Mouse (Mus musculus) heart, embryonic 10.5 days (tissue): ENCODE results near the gene Cd207. TPM values are rescaled to one million over a fixed set of nuclear protein-coding genes. Genes with fewer than 3 reads are reported as not detected.
"Not testable (repeated sequence)": the region's sequence is repeated elsewhere in the genome, so short reads cannot be mapped to it uniquely, and the experiment has no call there.

ENCODE experiments used
- DNase-seq: peaks from one replicate; pipeline ENCODE4 v3.0.0-alpha.2; 2017; ENCODE audit warnings: low spot score
- H3K27ac ChIP-seq: fragments of 300-500 bp; sonication (generic); 2 replicates; pipeline ENCODE4 v1.5.1; 2016; ENCODE audit warnings: mild to moderate bottlenecking
- H3K27me3 ChIP-seq: fragments of 300-500 bp; sonication (generic); 2 replicates; pipeline ENCODE4 v1.6.1; 2016; ENCODE audit warnings: mild to moderate bottlenecking; ENCODE audit not compliant: poor library complexity, insufficient read depth, severe bottlenecking
- H3K36me3 ChIP-seq: fragments of 300-500 bp; sonication (generic); 2 replicates; pipeline ENCODE4 v1.6.1; 2016; ENCODE audit warnings: mild to moderate bottlenecking, moderate library complexity
- H3K4me1 ChIP-seq: fragments of 300-500 bp; sonication (generic); 2 replicates; pipeline ENCODE4 v1.6.1; 2016; ENCODE audit warnings: mild to moderate bottlenecking
- H3K4me3 ChIP-seq: fragments of 300-500 bp; sonication (generic); 2 replicates; pipeline ENCODE4 v1.5.1; 2016; ENCODE audit warnings: mild to moderate bottlenecking, moderate library complexity
- H3K9me3 ChIP-seq: fragments of 300-500 bp; sonication (generic); 2 replicates; pipeline ENCODE4 v1.6.1; 2016; ENCODE audit warnings: mild to moderate bottlenecking, moderate library complexity
- WGBS: fragments of 180-500 bp; shearing (Covaris S2); methylation state at CpG from one replicate; pipeline ENCODE4 v1.1.7; 2016; 5-methylcytosine and 5-hydroxymethylcytosine counted together
- polyA plus RNA-seq: library from polyadenylated mRNA; unstranded; fragments of >200 nt; fragmentation: Nextera tagmentation; extraction: Ambion mirVana; gene quantifications from 2 replicates; pipeline ENCODE4 v1.2.1, GENCODE M21; 2016

The Cd207 gene
- polyA plus RNA-seq, 1 experiment from 2014 or later: not detected

DNA sequence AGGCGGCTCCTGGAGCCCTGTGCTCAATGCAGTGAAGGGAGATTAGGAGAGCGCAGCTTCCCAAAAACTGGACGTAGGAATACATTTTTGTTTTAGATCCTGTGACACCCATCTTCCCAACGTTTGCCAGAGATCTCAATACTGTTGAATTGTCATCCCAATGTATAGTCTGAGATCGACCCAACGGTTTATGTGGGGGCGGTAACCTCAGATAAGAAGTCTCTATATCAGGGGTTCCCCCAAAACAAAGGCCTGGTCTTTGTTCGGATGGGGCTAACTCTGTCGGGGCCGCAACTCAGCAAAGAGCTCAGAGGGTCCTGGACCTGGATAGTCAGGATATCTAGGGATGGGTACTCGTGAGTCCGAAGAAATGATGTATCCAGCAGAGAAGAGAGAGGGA lies 15.3 kb upstream of the Cd207 start:
- Histone ChIP-seq H3K4me3 (no peak overlapping the region), H3K27ac (no peak overlapping the region), H3K27me3 (peaks cover 94% of the 10 kb centered on the region), H3K36me3 (no peaks in the 10 kb centered on the region), H3K9me3 (no peaks in the 10 kb centered on the region), H3K4me1 (0 out of 2 replicates have a peak, but pooled peaks cover 4% of the 10 kb centered on the region)
- no peak for DNase-seq
- 1% methylated on average over 12 of the region's 12 CpGs for WGBS

DNA sequence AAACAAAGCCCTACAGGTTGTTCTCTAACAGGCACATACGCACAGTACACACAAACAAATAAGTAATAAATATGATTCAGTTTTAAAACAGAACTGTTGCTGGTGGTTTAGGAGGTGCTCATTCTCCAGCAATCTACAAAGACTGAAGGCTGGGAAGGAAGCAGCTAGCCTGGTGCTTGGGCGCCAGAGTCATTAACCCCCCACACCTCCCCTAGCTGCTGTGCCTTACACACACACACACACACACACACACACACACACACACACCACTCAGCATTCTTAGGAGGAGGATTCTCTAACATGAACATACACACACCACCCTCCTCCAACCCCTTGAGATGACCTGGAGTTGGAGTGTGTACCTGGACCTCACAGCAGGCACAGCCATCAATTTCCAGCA lies 13.3 kb upstream of the Cd207 start:
- Histone ChIP-seq H3K4me1 (0 out of 2 replicates have a peak, but pooled peaks cover 4% of the 10 kb centered on the region), H3K27ac (no peak overlapping the region), H3K27me3 (peaks cover 88% of the 10 kb centered on the region), H3K4me3 (no peak overlapping the region), H3K9me3 (no peaks in the 10 kb centered on the region), H3K36me3 (no peaks in the 10 kb centered on the region)
- DNase-seq: no peak
- 54% methylated on average over 2 of the region's 2 CpGs for WGBS

DNA sequence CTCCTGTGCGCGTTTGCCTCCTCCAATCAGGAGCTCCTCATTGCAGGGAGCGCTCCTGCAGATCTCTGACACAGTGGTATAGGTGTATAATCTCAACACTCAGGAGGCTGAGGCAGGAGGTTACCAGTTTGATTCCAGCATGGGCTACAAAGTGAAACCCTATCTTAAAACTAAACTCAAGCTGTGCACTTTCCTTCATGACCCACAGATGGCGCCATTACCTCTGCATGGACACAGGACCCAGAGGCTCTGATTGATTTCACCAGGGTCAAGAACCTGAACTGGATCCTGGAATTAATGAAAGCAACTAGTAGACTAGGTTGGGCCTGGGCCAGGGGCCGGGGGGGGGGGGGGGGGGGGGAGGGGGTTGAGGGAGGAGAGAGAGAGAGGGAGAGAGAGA lies 12.6 kb upstream of the Cd207 start:
- 21% methylated on average over 4 of the region's 5 CpGs for WGBS
- H3K4me3 ChIP-seq: no peak overlapping the region

GRCm38 (mm10) chr6:83689374-83689773 lies 11.7 kb upstream of the Cd207 start:
- no peak for DNase-seq
- WGBS: 74% methylated on average over 4 of the region's 4 CpGs
- Histone ChIP-seq H3K4me3 (no peak overlapping the region), H3K9me3 (no peaks in the 10 kb centered on the region), H3K27ac (no peak overlapping the region), H3K27me3 (peaks cover 85% of the 10 kb centered on the region), H3K4me1 (0 out of 2 replicates have a peak, but pooled peaks cover 4% of the 10 kb centered on the region), H3K36me3 (no peaks in the 10 kb centered on the region)

More for the DNA sequence above, 12.6 kb upstream of the Cd207 start:
- peaks cover 88% of the 10 kb centered on the region for H3K27me3 ChIP-seq
- no peak for DNase-seq
- H3K27ac ChIP-seq: no peak overlapping the region
- 0 out of 2 replicates have a peak, but pooled peaks cover 4% of the 10 kb centered on the region for H3K4me1 ChIP-seq
- H3K9me3 ChIP-seq: no peaks in the 10 kb centered on the region
- no peaks in the 10 kb centered on the region for H3K36me3 ChIP-seq

DNA sequence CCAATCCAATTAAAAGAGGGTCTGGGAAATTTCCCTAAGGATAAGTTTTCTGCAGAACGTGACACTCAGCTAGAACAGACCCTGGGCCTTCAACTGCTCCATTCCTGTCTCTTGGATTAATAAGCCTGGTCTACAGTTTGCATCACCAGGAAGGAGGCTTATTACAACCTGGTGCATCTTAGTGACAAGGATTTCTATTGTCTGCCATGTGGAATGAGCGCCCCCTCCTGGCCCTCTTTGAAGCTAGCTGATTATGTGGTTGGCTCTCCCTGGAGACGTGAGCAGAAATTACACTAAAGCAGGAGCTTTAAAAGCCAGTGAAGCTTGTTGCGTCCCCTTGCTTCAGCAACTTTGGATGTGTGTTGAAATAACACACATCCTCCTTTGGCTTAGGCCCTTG lies 4.3 kb downstream of the Cd207 start:
- Histone ChIP-seq H3K36me3 (no peaks in the 10 kb centered on the region), H3K4me3 (no peak overlapping the region), H3K27me3 (peaks cover 10% of the 10 kb centered on the region; the same call in 1 of the 2 replicates), H3K4me1 (no peaks in the 10 kb centered on the region), H3K27ac (no peak overlapping the region), H3K9me3 (no peaks in the 10 kb centered on the region)
- peak; percentile 85 for DNase-seq
- WGBS: 7% methylated on average over 4 of the region's 4 CpGs

- Histone ChIP-seq H3K4me3 (no peak overlapping the region), H3K9me3 (no peaks in the 10 kb centered on the region), H3K4me1 (no peaks in the 10 kb centered on the region), H3K27ac (no peak overlapping the region), H3K36me3 (no peaks in the 10 kb centered on the region), H3K27me3 (no peaks in the 10 kb centered on the region)
- no peak for DNase-seq
- WGBS: 86% methylated on average over 2 of the region's 2 CpGs
These were observed 12.6 kb downstream of the Cd207 start for GRCm38 (mm10) chr6:83665009-83665408.

GRCm38 (mm10) chr6:83660821-83661220 lies 16.8 kb downstream of the Cd207 start:
- Histone ChIP-seq H3K27ac (no peak overlapping the region), H3K4me1 (no peaks in the 10 kb centered on the region), H3K9me3 (no peaks in the 10 kb centered on the region), H3K27me3 (0 out of 2 replicates have a peak, but pooled peaks cover 3% of the 10 kb centered on the region), H3K36me3 (no peaks in the 10 kb centered on the region), H3K4me3 (no peak overlapping the region)
- DNase-seq: no peak
- WGBS: 72% methylated on average over 4 of the region's 4 CpGs

DNA sequence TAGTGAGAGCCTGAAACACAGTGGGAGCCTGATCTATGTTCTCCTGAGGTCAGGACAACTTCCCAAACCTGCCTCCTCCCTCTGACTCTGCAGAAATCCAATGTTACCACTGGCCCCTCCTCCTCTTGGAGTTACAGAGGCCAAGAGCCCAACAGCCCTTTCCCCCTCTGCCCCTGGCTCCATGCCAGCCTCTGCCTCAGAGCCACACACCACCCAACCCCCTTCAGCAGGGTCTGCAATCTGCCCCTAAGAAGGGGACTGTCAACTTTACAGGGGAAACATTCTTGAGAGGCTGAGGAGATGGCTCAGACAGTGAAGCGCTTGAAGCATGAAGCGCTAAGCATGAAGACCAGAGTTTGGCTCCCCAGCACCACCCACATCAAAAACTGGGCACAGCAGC lies 21.6 kb downstream of the Cd207 start, which contains the start of gene Clec4f:
Gene Clec4f, minus strand, starts transcription at position 101 of the 400 bp plus-strand sequence.
- Histone ChIP-seq H3K27me3 (peaks cover 3% of the 10 kb centered on the region; the same call in 1 of the 2 replicates), H3K9me3 (no peaks in the 10 kb centered on the region), H3K4me3 (no peak within 1 kb of the TSS), H3K36me3 (no peaks in the 10 kb centered on the region), H3K4me1 (0 out of 2 replicates have a peak, but pooled peaks cover 3% of the 10 kb centered on the region), H3K27ac (no peak within 1 kb of the TSS)
- 92% methylated on average over 2 of the region's 2 CpGs for WGBS
- DNase-seq: no peak

GRCm38 (mm10) chr6:83646715-83647114 lies 30.9 kb downstream of the Cd207 start:
- peaks cover 14% of the 10 kb centered on the region for H3K4me1 ChIP-seq
- no peaks in the 10 kb centered on the region for H3K9me3 ChIP-seq
- H3K4me3 ChIP-seq: no peak overlapping the region
- H3K27ac ChIP-seq: no peak overlapping the region
- no peak for DNase-seq
- H3K27me3 ChIP-seq: 0 out of 2 replicates have a peak, but pooled peaks cover 5% of the 10 kb centered on the region
- 88% methylated on average over 10 of the region's 10 CpGs for WGBS
- H3K36me3 ChIP-seq: no peaks in the 10 kb centered on the region

DNA sequence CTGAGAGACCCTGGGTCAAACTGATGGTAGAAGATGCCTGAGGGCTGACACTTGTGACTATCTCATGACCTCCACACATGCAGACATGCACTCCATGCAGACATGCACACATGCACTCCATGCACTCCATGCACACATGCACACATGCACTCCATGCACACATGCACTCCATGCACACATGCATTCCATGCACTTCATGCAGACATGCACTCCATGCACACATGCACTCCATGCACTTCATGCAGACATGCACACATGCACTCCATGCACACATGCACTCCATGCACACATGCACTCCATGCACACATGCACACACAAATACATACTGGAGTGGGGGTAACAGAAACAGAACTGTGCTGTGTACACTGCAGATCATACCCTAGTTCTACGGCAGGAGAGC lies 42.3 kb downstream of the Cd207 start:
- H3K36me3 ChIP-seq: no peaks in the 10 kb centered on the region
- no peak overlapping the region for H3K27ac ChIP-seq
- WGBS: 75% methylated on average over 1 of the region's 1 CpGs
- H3K27me3 ChIP-seq: 0 out of 2 replicates have a peak, but pooled peaks cover 4% of the 10 kb centered on the region
- no peak for DNase-seq
- H3K9me3 ChIP-seq: no peaks in the 10 kb centered on the region
- H3K4me3 ChIP-seq: no peak overlapping the region
- peaks cover 37% of the 10 kb centered on the region for H3K4me1 ChIP-seq

- peaks cover 37% of the 10 kb centered on the region for H3K4me1 ChIP-seq
- not testable (repeated sequence) for H3K9me3 ChIP-seq, H3K27me3 ChIP-seq, DNase-seq, H3K27ac ChIP-seq, H3K36me3 ChIP-seq, H3K4me3 ChIP-seq
- 29% methylated on average over 4 of the region's 4 CpGs for WGBS
These were observed 43.0 kb downstream of the Cd207 start for GRCm38 (mm10) chr6:83634631-83635030.

- 23% methylated on average over 5 of the region's 5 CpGs for WGBS
- not testable (repeated sequence) for DNase-seq, H3K9me3 ChIP-seq, H3K27me3 ChIP-seq, H3K27ac ChIP-seq, H3K4me3 ChIP-seq, H3K36me3 ChIP-seq
- peaks cover 37% of the 10 kb centered on the region for H3K4me1 ChIP-seq
These were observed 43.6 kb downstream of the Cd207 start for GRCm38 (mm10) chr6:83634106-83634505.

- WGBS: 76% methylated on average over 4 of the region's 4 CpGs
- Histone ChIP-seq H3K27ac (0 out of 2 replicates have a peak overlapping the region, but pooled peaks have one; percentile 22), H3K4me1 (peaks cover 37% of the 10 kb centered on the region), H3K36me3 (no peaks in the 10 kb centered on the region), H3K27me3 (0 out of 2 replicates have a peak, but pooled peaks cover 4% of the 10 kb centered on the region), H3K4me3 (no peak overlapping the region), H3K9me3 (no peaks in the 10 kb centered on the region)
- DNase-seq: no peak
These were observed 45.8 kb downstream of the Cd207 start for GRCm38 (mm10) chr6:83631815-83632214.

DNA sequence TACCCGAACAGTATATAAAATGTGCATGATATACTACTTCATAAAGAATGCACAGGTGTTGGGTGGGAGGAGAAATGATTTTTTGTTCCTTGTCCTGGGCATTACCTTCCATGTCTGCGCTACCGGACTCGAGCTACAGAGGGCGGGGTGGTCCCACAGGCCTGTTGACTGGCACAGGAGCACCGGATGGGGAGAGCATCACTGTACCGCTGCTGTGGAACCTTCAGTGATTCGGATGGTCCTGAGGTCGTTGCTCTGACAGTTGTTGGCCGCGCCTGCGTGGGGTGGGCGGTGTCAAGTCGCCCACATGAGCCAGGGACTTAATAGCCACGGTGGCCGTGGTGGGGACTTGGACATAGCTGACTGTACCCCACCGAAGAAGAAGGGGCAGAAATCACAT lies 50.9 kb downstream of the Cd207 start:
- WGBS: 60% methylated on average over 17 of the region's 17 CpGs
- no peak overlapping the region for H3K4me3 ChIP-seq
- no peaks in the 10 kb centered on the region for H3K36me3 ChIP-seq
- no peaks in the 10 kb centered on the region for H3K9me3 ChIP-seq
- H3K27me3 ChIP-seq: no peaks in the 10 kb centered on the region
- no peak overlapping the region for H3K27ac ChIP-seq
- no peak for DNase-seq
- H3K4me1 ChIP-seq: no peaks in the 10 kb centered on the region; the same call in 1 of the 2 replicates
